Mouse (Mus musculus): ENCODE measurements at regions not wholly inside any gene's neighbourhood (a gene's known extent, or its start where the extent isn't known, plus 50 kb on each side); places are given as distances from the start of the nearest gene placed in this dataset.

DNA sequence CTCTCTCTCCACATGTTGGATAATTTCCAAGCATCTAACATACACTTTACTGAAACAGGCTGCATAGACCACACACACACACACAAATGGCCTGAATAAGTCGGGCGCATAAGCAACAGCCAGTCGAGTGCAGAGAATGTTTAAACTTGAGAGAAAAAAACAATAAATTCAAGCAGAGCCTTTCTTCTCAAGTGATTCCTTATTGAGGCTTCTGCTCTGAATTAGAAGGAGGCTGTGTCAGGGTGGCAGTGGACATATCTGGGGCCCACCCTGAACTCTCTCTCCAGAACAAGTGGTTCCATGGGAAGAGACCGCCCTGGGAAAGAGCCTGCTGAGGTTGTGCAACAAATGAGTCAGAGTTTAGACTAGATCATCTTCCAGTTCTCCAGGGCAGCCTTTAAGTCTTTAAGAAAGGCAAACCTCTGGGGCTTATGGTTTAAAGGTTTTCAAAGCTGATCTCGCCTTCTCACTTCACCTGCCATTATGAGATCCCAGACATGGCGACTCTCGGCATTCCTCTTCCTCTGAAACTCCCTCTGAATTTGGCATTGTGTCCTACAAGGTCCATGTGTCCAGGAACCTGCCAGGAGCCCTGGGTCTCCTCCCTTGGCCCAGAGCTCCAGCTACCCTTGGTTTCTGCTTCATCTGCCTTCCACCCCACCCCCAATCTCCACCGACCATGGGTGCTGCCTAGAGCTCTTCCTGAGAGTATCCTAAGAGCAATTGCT lies 445.3 kb downstream of the Wdr11 start:
- DNase-seq (ENCODE audit: low spot score in 2 of 2) = no peak

DNA sequence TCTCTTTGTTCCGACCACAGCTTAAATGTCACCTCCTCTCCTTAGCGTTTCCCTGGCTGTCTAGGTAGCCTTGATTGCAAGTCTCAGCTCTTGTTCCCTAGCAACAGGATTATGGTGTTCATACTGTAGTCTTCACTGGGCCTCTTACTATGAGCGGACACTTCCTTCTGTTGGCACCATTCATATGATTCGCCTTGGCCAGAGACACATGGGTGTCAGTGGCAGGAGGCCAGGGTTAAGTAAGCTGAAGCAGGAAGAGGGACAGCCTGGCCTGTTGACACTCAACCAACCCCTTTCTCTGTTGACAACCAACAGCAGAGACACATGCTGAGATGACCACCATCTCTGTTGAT lies 445.9 kb downstream of the Wdr11 start:
- no peak for DNase-seq (ENCODE audit: low spot score in 2 of 2)

DNA sequence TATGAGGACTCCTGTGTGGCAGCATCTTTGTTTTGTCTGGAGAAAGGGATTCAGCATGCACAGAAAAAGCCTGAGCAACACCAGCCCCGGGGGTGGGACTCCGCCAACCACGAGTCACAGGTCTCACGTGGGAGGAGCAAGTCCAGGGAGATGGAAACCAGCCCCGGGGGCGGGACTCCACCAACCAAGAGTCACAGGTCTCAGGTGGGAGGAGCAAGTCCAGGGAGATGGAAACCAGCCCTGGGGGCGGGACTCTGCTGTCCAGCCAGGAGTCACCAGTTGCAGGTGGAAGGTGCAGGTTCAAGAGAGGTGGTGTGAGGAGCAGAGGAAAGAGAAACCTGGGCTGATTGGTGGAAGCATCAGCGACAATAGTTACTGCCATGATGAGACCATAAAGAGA lies 448.9 kb downstream of the Wdr11 start:
- no peak for DNase-seq (ENCODE audit: low spot score in 2 of 2)

DNA sequence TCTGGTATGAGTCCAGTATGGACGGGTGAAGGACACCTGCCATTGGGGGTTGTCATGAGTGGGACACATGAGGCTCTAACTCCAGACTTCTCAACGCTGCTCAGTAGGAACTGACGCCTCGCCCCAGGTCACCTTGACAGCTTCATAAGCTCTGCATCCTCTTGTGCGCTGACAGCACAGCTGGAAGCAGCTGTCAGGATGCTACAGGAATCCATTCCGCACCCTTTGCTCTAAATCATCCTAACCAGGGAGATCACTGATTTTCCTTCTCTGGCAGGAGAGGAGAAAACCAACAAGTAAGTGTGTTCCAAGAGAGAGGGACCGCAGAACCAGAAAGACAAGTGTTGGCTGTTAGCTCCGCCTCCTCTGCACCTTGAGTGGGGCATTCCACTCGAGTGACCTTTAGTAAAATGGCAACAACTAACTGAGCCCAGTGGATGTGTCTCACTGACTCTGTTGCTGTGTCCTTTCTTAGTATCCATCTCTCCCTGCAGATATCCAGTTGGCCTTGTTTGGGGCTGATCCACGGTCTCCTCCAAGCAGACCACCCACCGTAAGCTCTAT lies 449.8 kb downstream of the Wdr11 start:
- DNase-seq (ENCODE audit: low spot score in 2 of 2) = no peak

DNA sequence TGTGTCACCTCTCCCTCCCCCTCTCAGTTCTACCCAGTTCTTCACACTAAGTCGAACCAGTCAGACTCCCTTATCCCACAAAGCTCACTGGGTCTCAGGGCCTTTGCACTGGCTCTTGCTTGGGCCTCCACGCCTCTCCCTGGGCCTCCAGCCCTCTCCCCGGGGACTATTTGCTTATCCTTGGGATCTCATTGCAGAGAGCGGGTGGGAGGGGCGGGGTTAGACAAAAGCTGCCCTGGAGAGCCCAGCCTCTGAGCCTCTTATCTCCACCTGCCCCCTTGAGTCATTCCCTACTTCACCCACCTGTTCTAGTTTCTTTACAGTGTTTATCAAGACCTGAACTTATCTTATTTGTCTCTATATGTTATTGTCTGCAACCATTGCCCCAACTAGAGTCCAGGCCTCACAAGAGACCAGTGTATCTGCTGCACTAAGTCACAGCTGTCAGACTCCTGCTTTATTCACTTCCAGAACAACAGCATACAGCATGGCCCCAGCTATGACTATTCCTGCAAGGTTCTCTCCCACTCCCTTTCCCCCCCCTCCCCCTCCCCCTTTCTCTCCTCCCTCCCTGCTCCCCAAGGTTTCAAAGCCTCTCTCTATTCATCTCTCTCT lies 450.7 kb downstream of the Wdr11 start:
- no peak for DNase-seq (ENCODE audit: low spot score in 2 of 2)

DNA sequence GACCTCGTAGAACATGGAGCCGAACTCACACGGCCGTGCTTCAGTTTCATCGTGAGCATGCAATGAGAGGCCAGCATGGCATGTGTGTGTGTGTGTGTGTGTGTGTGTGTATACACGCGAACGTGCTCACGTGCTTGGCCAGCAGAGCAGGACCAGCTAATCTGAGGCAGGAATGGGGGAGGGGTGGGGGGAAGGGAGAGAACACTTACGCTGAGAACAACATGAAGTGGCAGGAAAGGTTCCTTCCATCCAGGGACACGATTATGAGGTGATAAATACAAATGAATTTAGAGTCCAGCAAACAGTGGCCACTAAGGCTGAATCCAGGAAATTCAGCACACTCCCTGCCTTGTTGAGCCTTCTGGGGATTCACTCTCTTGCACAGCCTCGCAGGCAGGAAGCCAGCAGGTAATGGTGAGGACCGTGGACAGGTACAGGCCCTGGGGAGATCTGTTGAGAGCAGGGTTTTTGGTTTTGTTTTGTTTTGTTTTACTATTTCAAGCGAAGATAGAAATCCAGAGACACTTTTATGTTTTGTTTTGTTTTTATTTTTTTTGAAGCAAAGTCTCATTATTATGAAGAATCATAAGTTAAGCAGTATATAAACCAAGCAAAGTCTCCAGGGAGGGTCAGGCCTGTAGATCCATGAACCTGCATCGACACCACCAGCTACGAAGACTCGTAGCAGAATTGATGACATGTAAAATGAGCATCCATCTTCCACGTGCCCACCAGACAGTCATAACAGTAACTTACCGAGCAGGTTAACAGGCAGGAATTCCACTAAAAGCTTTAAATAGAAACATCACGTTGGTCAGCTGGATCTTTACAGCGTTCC lies 452.0 kb downstream of the Wdr11 start:
- DNase-seq (ENCODE audit: low spot score in 2 of 2) = no peak

DNA sequence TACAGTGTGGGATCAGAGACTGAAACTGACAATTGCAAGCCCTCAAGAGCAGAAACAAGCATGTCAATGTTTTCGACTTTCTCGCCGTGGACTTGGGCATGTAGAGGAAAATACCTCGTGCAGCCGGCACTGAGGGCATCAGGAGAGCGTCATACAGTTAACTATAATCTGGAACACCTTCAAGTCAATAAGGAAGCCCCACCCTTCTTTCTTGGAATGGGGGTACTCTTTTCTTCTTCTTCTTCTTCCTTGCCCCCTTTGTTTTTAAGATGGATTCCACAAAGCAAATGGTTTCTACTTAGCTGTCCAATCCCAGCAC lies 452.5 kb downstream of the Wdr11 start:
- DNase-seq (ENCODE audit: low spot score in 2 of 2) = no peak

DNA sequence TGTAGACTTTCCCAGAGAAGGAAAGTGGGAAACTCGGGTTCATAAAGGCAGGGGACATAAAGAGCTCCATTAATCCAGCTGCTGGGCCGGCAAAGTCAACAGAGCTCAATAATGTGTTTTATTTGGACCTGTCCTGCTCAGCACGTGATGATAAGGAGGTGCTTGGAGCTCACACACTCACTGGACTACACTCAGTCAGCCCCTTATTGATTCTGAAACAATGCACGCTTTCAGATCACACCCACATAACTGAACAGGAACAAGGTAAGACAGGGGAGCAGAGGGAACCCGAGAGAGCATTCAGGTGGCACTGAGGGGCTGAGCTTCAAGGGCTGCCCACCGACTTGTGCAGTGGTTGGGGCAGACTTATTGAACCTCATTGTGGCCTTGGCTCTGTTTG lies 452.9 kb downstream of the Wdr11 start:
- no peak for DNase-seq (ENCODE audit: low spot score in 2 of 2)

DNA sequence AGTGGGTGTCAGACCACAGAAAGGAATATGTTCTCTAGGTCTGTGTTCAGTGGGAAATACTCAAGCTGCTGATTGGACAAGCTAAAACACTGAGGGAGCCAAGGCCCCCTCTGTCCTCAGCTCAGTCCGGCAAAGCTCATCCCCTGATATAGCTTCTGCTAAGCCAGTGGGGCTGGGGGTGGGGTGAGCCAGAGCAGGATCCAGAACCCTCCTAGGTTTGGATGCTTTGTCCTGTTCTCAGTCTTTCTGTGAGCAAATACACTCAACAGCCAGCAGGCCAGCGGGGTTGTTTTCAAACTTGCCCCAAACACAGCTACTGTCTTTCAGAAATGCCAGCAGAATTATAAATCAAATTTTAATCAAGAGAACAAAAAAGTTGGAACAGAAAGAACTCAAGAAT lies 454.4 kb downstream of the Wdr11 start:
- DNase-seq (ENCODE audit: low spot score in 2 of 2) = no peak

DNA sequence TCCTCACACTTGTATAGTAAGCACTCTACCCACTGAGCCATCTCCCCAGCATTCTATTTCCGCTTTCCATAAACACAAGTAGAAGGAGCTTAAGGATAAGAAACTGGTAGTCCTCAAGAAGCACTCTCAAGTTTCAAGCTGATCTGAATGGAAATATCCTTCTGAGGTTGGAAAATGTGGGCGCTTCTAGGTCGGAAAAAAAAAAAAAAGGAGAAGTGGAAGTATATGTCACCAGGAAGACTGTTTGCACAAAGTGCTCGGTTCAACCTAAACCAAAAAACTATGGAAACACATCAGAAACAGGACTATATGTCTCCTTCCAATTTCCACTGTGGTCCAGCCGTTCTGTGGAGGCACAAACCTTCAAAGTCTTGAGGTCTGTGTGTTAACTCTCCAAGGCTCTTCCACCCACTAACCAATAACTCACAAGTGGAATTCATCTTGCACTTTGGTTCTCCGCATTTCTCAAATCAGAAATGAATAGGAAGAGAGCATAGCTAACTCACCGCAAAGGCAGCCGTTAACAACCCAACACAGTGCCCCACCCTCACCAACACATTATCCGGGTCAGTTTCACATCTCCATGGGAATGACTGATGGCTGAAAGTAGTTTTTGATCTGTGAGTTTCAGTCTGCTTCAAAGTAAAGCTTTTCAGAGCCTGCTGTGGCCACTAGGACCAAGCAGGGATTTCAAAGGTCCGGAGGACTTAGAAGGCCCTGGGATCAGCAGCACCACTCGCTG lies 455.8 kb downstream of the Wdr11 start:
- DNase-seq (ENCODE audit: low spot score in 2 of 2) = no peak

DNA sequence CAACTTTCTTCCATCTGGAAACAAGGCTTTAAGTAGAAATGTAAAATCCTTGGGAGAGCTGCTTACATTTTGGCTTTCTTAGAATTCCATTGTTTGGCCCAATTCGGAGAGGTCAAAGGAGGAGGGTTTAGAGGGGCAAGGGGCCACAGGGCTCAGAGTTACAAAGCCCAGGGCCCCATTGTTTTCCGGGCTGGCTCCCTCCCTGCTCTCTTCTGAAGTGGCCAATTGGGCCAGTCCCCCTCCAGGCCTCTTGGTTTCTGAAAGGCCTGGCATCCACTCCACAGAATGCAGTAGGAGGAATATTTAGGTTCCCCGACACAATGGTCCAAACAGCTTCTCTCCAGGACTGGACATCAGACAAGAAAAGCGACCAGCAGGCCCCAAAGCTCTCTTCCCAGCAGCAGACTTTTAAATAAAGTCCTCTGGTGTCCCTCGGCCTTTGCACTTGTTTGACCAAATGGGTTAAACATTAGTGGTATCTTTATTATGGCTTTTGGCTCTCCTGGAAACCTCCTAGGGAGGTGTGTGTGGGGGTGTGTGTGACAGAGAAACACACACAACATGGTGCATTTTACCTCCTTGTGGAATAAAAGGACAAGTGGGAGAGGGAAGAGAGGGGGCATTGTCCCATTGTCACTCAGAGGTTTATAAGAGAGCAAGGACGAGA lies 456.6 kb downstream of the Wdr11 start:
- DNase-seq (ENCODE audit: low spot score in 2 of 2) = no peak

DNA sequence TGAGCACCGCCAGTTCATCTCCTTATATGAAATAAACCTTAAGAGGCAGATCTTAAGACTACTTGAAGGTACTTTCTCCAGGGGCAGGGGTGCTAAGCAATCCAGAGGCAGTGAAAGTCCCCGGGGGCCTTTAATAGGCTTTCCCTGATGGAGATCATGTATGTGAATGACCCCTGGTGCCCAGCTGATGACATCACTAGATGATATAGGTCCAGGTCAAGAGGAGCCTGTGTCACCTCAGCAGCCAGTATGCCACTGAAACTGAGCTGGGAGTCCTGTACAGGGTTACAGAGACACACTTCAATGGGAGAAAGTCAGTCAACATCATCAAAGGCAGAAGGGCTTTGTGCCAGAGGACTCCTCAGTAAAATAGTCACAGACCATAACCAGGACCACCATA lies 457.8 kb downstream of the Wdr11 start:
- DNase-seq (ENCODE audit: low spot score in 2 of 2) = no peak

DNA sequence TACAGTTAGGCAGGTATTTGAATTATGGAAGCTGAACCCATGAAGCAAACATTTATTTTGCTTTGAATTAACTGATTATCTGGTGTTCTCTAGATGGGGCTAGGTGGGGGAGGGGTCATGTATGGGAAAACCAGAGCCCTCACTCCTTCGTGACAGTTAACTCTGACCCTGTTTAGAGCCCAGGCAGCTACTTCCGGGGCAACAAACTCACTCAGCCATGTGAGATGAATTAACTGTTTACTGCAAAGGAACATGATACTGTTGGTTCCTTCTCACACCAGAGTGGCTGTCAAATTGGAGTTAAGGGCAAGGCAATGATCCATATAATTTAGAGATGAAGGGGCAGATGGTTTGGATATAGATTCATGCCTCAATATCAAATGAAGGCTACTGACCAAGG lies 458.5 kb downstream of the Wdr11 start:
- no peak for DNase-seq (ENCODE audit: low spot score in 2 of 2)

DNA sequence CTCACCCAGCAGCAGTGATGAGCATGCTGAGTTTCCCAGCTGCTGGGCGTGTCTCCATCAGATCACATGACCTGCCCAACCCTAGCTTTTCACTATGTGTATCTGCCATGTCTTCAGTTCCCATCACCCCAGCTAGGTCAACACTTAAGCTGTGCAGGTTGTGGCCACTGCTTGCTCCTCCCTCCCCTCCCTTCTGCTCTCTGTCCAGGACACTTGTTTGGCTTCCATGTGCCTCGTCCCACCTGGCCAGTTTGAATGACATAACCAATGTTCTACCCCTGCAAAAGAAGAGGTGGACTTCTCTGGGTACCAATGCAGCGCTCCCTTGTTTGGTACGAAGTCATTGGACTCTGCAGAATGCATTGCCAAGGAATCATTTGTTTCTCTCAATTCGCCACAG lies 460.7 kb downstream of the Wdr11 start:
- DNase-seq (ENCODE audit: low spot score in 2 of 2) = no peak

DNA sequence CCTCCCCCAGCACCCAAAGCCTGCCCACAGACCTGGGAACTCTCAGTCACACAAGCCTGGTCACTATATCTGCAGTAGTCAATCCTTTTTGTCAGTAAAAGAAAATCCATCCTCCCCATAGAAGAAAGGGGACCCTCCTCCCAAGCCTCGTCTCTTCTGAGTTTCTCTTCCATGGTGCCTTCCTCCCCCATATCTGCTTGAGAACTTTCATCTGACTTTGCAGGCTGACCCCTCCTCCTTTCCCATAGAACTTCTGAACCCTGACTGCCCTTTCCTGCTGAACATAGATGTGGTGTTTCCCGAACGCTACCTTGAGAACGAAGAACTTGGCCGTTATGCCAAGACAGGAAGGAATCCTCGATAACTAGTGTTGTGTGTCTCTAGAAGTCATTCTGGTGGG lies 462.5 kb downstream of the Ate1 start:
- DNase-seq (ENCODE audit: low spot score in 2 of 2) = no peak

DNA sequence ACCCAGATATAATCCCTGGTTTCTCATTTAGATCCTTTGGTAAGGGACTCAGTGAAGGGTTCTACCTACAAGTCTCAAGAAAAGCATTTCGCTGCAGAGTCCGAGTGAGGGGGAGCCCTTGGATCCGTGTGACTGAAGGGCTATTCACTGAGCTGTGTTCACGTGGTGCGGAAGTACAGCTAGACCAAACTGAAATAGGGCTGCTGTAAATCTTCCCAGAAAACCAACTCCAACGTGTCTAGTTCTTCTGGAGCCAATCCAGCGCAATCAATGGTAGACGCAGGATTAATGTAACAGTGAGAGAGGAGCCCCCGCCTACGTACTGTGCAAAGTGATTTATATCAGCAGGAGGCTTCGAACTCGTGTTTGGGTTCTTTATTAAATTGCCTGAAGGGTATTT lies 461.9 kb downstream of the Ate1 start:
- DNase-seq (ENCODE audit: low spot score in 2 of 2) = no peak

DNA sequence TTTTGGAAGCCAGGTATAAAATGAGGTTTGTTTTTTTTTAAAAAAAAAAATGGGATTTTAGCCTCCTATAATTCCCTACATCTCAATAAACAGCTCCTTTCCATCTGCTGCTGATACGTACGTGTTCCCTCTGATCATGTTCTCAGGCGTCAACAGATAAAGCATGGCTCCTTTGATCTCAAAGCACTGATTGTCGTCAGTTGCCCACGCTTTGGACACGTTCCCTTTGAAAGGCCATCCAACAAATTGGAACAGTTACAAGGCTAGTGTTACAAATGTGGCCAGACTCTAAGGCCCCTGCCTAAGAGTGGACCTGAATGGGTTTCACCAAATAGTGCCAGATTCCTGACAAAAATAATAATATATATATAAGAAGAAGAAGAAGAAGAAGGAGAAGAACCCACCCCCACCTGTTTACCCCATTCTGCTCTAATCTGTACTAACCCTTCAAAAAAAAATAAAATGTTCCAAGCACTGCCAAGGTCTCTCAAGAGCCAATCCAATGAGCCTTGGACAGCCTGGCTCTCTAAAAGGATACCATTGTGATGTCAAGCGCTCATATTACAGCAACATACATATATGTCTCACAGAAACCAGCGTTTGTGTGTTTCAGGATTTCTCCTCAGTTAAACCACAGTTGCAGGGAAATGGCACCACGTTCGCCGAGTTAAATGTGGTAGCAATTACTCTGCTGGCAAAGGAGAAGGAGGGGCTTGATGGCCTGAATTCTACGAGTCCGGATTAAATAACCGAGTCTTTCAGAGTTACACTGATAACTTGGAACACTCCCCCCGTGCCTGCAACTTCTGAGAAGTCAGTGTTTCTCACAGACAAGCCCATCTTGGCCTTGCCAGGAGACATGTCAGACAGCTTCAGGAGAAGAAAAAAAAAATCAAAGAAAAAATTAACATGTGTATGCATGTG lies 460.2 kb downstream of the Ate1 start:
- DNase-seq (ENCODE audit: low spot score in 2 of 2) = no peak

DNA sequence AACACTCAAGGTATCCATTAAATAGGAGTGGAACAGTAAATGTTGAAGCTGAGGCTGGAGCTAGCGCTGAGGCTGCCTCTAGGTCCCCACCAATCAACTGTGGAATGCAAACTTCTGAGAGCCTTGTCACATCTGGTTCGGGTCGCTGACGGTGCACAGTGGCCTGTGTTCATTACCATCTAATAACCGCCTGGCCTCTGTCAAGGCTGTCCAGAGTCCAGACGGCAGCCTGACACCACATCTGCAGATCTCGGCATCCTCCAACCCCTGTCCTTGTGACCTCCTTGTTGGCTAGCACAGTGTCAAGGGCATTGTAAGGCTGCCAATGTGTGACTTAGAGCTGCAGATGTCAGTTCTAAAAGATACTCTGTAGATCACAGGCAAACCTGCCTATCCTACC lies 455.7 kb downstream of the Ate1 start:
- DNase-seq (ENCODE audit: low spot score in 2 of 2) = no peak

DNA sequence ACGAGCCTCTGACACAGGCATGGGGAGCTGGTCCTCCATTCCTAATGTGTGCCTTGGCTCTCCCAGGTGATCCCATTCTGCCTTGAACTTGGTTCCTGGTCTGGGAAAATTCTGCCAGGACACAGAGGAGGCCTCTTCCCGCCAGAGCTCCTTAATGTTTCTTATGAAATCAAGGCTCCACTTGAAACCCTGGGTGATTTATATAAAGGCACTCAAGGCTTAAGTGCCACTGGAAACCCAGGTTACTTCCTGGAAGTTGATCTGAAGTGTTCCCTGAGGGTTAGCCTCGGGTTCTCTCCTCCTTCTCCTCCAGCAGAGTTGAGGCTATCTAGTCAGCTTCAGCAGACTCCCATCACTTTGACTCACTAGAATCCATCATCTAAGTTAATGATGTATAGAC lies 451.9 kb downstream of the Ate1 start:
- DNase-seq (ENCODE audit: low spot score in 2 of 2) = no peak

DNA sequence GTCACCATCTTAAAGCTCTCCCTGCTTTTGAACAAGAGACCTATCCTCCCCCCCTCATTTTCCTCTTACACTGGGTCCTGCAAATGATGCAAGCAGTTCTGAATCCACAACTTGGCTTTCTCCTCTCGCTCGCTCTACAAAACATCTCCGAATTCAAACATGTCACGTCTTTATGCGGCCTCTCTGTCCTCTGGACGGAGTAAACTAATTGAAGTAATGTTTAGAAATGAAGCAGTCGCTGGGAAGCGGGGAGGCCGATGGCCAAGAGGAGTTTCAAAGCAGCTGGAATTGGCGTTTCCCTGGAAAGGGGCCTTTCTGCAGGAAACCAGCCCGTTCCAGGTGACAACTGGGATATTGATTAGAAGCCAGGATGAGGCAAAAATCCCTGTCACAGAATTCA lies 446.8 kb downstream of the Ate1 start:
- DNase-seq (ENCODE audit: low spot score in 2 of 2) = no peak
